Mouse (Mus musculus): Measurements from ENCODE around the gene Tnfsf14.

DNA sequence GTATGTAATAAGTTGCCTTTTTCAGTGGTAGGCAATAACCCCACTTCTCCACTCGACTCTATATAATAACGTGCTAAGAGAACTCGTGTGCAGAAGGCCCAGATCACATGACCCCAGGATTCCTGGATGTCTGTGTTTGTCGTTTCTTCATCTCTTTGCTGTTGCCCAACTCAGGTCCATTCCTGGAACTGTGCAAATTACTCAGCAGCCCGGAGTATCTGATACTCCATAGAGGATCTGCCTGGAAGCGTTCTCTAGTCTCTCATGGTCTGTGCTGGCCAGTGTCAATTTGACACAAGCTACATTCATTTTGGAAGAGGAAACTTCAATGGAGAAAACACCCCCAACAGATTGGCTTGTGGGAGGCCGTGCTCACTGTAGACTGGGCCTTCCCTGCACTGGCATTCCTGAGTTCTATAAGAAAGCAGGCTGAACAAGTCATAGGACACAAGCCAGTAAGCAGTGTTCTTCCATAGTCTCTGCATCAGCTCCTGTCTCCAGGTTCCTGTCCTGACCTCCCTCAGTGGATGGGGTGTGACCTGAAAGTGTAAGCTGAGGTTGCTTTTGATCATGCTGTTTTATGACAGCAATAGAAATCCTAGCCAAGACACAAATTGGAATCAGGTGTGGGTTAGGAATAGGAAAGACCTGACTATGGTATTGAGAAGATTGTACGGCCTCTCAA, 1.5 kb upstream of the Tnfsf14 start:
- no peak for TF ChIP-seq POLR2A (IDR thresholded peaks at IDR 0.05; ENCODE audit: borderline replicate concordance, insufficient read depth, low read length)
- TF ChIP-seq CTCF (IDR thresholded peaks at IDR 0.05; ENCODE audit: borderline replicate concordance, insufficient read depth, low read depth, low read length), result no peak

Measured in cerebellum, adult 2 months (tissue).